Mouse (Mus musculus): ENCODE data around the gene Cfap157. TPM values are rescaled to one million over a fixed set of nuclear protein-coding genes. Genes with fewer than 3 reads are reported as not detected.

Gene Cfap157
- polyA plus RNA-seq, 1 experiment from 2014 or later, result 0.24 TPM

- WGBS (ENCODE audit: insufficient replicate concordance), result 31% methylated on average over 8 of the region's 8 CpGs
- Histone ChIP-seq H3K9me3 (replicated peaks) (no peaks in the 10 kb centered on the region), H3K4me3 (replicated peaks) (no peak overlapping the region), H3K27ac (no peak overlapping the region), H3K4me2 (no peak overlapping the region), H3K36me3 (no peaks in the 10 kb centered on the region), H3K27me3 (no peaks in the 10 kb centered on the region), H3K9ac (no peak overlapping the region), H3K4me1 (replicated peaks) (peaks cover 18% of the 10 kb centered on the region)
- no peak for ATAC-seq (ENCODE audit: low read depth)
- peak; percentile 20 for DNase-seq
Measured at GRCm38 (mm10) chr2:32779131-32779530, 5.1 kb downstream of the Cfap157 start.

DNA sequence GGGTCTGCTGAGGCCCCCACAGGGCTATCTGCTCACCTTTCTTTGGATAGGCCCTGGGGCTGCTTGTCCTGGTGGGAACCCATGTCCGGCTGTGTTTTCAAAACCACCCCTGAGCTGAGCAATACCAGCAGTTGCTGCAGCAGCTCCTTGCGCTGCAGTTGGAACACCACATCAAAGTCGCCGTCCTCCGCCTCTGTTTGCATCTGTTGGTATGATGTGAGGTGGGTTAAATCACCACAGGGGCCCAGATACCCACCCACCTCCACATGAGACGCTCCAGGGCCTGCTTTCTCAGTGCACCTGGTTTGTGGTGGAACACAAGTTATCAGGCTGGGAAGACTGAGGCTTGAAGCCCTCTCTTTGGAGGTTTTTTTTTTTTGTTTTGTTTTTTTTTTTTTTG lies 6.1 kb downstream of the Cfap157 start:
- Histone ChIP-seq H3K27me3 (no peaks in the 10 kb centered on the region), H3K4me1 (replicated peaks) (peaks cover 18% of the 10 kb centered on the region), H3K9ac (no peak overlapping the region), H3K36me3 (no peaks in the 10 kb centered on the region), H3K9me3 (replicated peaks) (no peaks in the 10 kb centered on the region), H3K4me3 (replicated peaks) (no peak overlapping the region), H3K27ac (no peak overlapping the region), H3K4me2 (no peak overlapping the region)
- 85% methylated on average over 6 of the region's 6 CpGs for WGBS (ENCODE audit: insufficient replicate concordance)
- no peak for DNase-seq
- no peak for ATAC-seq (ENCODE audit: low read depth)

DNA sequence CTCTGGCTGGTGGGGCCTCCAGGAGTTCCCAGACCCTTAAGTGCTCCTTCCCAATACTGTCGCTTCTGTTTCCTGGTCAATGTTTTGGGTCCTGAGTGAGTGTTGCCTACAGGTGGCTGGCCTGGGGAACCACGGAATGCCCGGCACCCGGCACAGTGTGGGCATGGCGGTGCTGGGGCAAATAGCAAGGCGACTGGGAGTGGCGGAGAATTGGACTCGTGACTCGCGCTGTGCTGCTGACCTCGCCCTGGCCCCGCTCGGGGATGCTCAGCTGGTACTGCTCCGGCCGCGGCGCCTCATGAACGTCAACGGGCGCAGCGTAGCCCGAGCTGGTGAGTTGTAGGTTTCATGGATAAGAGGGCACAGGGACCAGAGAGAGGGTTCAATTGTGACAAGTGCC lies 8.0 kb downstream of the Cfap157 start:
- no peak overlapping the region for H3K27ac ChIP-seq
- DNase-seq (no peak), ATAC-seq (ENCODE audit: low read depth) (no peak)
- no peaks in the 10 kb centered on the region for H3K27me3 ChIP-seq
- H3K36me3 ChIP-seq, result no peaks in the 10 kb centered on the region
- H3K9me3 ChIP-seq (replicated peaks), result no peaks in the 10 kb centered on the region
- peak overlapping the region; percentile 91 for H3K4me2 ChIP-seq
- H3K4me3 ChIP-seq (replicated peaks), result peak overlapping the region; percentile 64
- H3K4me1 ChIP-seq (replicated peaks), result peaks cover 34% of the 10 kb centered on the region
- peak overlapping the region; percentile 63 for H3K9ac ChIP-seq
- 33% methylated on average over 22 of the region's 22 CpGs for WGBS (ENCODE audit: insufficient replicate concordance)

GRCm38 (mm10) chr2:32775359-32776074 lies 8.7 kb downstream of the Cfap157 start, which contains the start of the genes Ttc16 and Ptrh1:
Gene Ttc16 (minus strand): TSS chr2:32775633.
Gene Ptrh1 (plus strand): TSS chr2:32775786.
- no peak within 1 kb of the TSS; the same call in 1 of the 2 replicates for H3K27ac ChIP-seq
- WGBS (ENCODE audit: insufficient replicate concordance), result under 1% methylated on average over 46 of the region's 46 CpGs
- peak within 1 kb of the TSS; percentile 63 for H3K9ac ChIP-seq
- ATAC-seq (ENCODE audit: low read depth) (peak; percentile 95), DNase-seq (peak; percentile 95)
- H3K36me3 ChIP-seq, result no peaks in the 10 kb centered on the region
- H3K27me3 ChIP-seq, result no peaks in the 10 kb centered on the region
- H3K9me3 ChIP-seq (replicated peaks), result no peaks in the 10 kb centered on the region
- H3K4me2 ChIP-seq, result peak within 1 kb of the TSS; percentile 91
- peak within 1 kb of the TSS; percentile 64 for H3K4me3 ChIP-seq (replicated peaks)
- H3K4me1 ChIP-seq (replicated peaks), result peaks cover 38% of the 10 kb centered on the region

- no peaks in the 10 kb centered on the region for H3K9me3 ChIP-seq (replicated peaks)
- peaks cover 57% of the 10 kb centered on the region for H3K4me1 ChIP-seq (replicated peaks)
- H3K9ac ChIP-seq, result no peak overlapping the region
- DNase-seq (no peak), ATAC-seq (ENCODE audit: low read depth) (no peak)
- WGBS (ENCODE audit: insufficient replicate concordance), result 70% methylated on average over 8 of the region's 8 CpGs
- no peak overlapping the region for H3K27ac ChIP-seq
- H3K4me2 ChIP-seq, result no peak overlapping the region
- H3K36me3 ChIP-seq, result no peaks in the 10 kb centered on the region
- no peaks in the 10 kb centered on the region for H3K27me3 ChIP-seq
- no peak overlapping the region for H3K4me3 ChIP-seq (replicated peaks)
Measured at GRCm38 (mm10) chr2:32772626-32773279, 11.5 kb downstream of the Cfap157 start.

- WGBS (ENCODE audit: insufficient replicate concordance), result 21% methylated on average over 12 of the region's 12 CpGs
- no peak overlapping the region for H3K4me3 ChIP-seq (replicated peaks)
Measured at GRCm38 (mm10) chr2:32771886-32772285, 12.3 kb downstream of the Cfap157 start.

DNA sequence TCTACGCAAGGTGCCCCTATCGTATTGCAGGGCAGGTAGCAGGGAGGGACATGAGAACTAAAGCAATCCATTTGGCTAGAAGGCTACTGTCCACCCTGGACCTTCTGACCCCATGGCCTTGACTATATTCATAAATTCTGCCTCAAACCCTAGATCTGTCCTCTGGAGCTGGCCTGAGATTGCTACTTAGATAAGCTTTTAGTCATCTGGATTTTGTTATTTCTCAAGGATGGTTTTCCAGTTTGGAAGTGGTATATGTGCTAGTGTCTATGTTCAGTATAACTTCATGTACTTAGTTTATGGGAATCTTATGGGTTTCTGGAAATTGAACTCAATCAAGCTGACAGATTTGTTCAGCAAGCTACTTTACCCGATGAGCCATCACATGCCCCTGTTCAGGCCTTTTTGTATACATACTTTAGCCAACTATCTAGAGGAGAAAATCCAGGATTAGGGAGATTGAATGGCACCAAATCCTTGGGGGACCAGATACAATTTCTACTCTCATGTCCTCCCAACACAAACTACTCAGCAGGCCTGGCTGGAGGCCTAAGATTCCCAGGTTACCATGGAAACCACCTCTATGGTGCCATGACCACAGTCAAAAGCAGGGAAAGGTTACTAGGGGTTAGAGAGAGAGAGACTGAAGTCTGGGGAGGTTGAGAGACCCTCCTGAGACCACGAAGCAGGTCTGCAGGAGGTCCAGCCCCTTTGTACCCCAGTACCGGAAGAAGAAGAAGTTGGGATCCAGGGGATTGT lies 14.7 kb downstream of the Cfap157 start:
- Histone ChIP-seq H3K27ac (0 out of 2 replicates have a peak overlapping the region, but pooled peaks have one; percentile 70), H3K4me1 (replicated peaks) (peaks cover 52% of the 10 kb centered on the region), H3K4me3 (replicated peaks) (no peak overlapping the region), H3K9me3 (replicated peaks) (no peaks in the 10 kb centered on the region), H3K36me3 (no peaks in the 10 kb centered on the region), H3K27me3 (no peaks in the 10 kb centered on the region), H3K9ac (no peak overlapping the region), H3K4me2 (peak overlapping the region; percentile 32; the same call in 1 of the 2 replicates)
- DNase-seq (no peak), ATAC-seq (ENCODE audit: low read depth) (no peak)
- WGBS (ENCODE audit: insufficient replicate concordance), result 76% methylated on average over 5 of the region's 5 CpGs

More at GRCm38 (mm10) chr2:32771886-32772285, 12.3 kb downstream of the Cfap157 start:
- no peaks in the 10 kb centered on the region for H3K9me3 ChIP-seq (replicated peaks)
- H3K27ac ChIP-seq, result no peak overlapping the region
- no peak overlapping the region for H3K9ac ChIP-seq
- ATAC-seq (ENCODE audit: low read depth) (no peak), DNase-seq (no peak)
- peaks cover 66% of the 10 kb centered on the region for H3K4me1 ChIP-seq (replicated peaks)
- no peaks in the 10 kb centered on the region for H3K36me3 ChIP-seq
- no peak overlapping the region for H3K4me2 ChIP-seq
- no peaks in the 10 kb centered on the region for H3K27me3 ChIP-seq

- Histone ChIP-seq H3K9ac (no peak overlapping the region), H3K36me3 (no peaks in the 10 kb centered on the region), H3K27ac (peak overlapping the region; percentile 70), H3K4me1 (replicated peaks) (peaks cover 52% of the 10 kb centered on the region), H3K4me3 (replicated peaks) (no peak overlapping the region), H3K27me3 (no peaks in the 10 kb centered on the region), H3K4me2 (peak overlapping the region; percentile 32), H3K9me3 (replicated peaks) (no peaks in the 10 kb centered on the region)
- peak; percentile 52 for DNase-seq
- peak; percentile 85 for ATAC-seq (ENCODE audit: low read depth)
- 38% methylated on average over 19 of the region's 19 CpGs for WGBS (ENCODE audit: insufficient replicate concordance)
Measured at GRCm38 (mm10) chr2:32768661-32769285, 15.5 kb downstream of the Cfap157 start.

DNA sequence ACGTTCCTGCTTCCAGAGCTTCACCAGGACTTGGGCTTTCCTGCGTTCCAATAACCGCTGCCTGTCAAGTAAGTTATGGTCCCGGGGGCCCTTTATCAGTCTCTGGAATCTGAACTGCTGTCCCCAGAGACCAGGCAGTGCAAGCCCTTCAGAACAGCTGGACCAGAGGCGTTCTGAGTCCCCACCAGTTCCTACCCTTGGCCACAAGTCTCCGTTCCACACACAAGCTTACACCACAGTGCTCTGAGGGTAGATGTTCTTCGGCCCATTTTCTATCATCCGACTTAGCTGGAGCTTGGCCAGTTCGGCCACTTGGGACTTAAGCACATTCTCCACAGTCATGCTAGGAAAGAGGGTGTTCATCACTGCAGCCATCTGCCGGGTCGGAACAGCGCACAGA lies 17.0 kb downstream of the Cfap157 start:
- WGBS (ENCODE audit: insufficient replicate concordance), result 65% methylated on average over 12 of the region's 12 CpGs

DNA sequence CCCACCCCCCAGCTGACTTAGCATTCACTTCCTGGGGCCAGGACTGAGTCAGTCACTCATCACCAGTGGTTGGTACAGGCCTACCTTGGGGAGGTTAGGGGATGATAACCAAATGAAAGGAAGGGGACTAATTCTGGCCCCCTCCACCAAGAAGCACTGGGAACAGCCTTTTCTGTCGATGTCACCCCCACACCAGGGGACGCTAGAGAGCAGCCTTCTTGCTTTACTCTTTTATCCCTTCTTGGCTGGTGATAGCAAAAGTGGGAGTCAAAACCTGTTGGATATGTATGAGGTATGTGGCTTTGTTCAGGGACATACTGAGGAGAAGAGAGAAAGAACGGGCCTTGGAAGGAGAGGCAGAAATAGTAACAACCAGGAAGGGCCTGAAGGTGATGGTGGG lies 20.9 kb downstream of the Cfap157 start:
- DNase-seq (no peak), ATAC-seq (ENCODE audit: low read depth) (no peak)
- H3K27ac ChIP-seq, result no peak overlapping the region
- peaks cover 25% of the 10 kb centered on the region for H3K4me1 ChIP-seq (replicated peaks)
- no peaks in the 10 kb centered on the region for H3K27me3 ChIP-seq
- H3K9me3 ChIP-seq (replicated peaks), result no peaks in the 10 kb centered on the region
- H3K36me3 ChIP-seq, result peaks cover 28% of the 10 kb centered on the region
- no peak overlapping the region for H3K4me2 ChIP-seq
- 66% methylated on average over 3 of the region's 3 CpGs for WGBS (ENCODE audit: insufficient replicate concordance)
- no peak overlapping the region for H3K9ac ChIP-seq
- H3K4me3 ChIP-seq (replicated peaks), result no peak overlapping the region

More for the DNA sequence above, 17.0 kb downstream of the Cfap157 start:
- ATAC-seq (ENCODE audit: low read depth) (no peak), DNase-seq (no peak)
- Histone ChIP-seq H3K9me3 (replicated peaks) (no peaks in the 10 kb centered on the region), H3K4me2 (no peak overlapping the region), H3K4me3 (replicated peaks) (no peak overlapping the region), H3K9ac (no peak overlapping the region), H3K4me1 (replicated peaks) (peaks cover 46% of the 10 kb centered on the region), H3K36me3 (peaks cover 5% of the 10 kb centered on the region), H3K27me3 (no peaks in the 10 kb centered on the region), H3K27ac (no peak overlapping the region)

DNA sequence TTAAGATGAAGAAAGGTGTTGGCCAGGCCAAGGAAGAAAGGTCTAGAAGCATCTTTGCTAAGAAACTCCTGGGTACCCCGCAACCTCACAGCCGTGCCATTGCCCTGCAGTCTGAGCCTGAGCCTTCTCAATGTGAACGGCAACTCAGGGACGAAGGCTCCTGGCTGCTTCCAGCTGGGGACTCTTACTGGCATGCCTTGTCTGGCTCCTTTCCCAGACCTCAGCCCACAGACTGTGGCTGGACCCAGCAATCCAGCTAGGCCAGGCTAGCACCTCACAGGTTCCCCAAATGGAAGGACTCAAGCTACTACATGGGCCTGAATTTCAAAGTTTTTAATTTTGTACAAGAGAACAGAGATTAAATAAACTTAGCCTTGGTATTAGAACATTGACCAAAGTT lies 22.4 kb downstream of the Cfap157 start:
- ATAC-seq (ENCODE audit: low read depth), result no peak

More for the DNA sequence above, 22.4 kb downstream of the Cfap157 start:
- DNase-seq, result no peak
- H3K4me2 ChIP-seq, result no peak overlapping the region
- peaks cover 22% of the 10 kb centered on the region for H3K4me1 ChIP-seq (replicated peaks)
- 94% methylated on average over 4 of the region's 4 CpGs for WGBS (ENCODE audit: insufficient replicate concordance)
- H3K27ac ChIP-seq, result no peak overlapping the region
- H3K9ac ChIP-seq, result no peak overlapping the region
- H3K36me3 ChIP-seq, result peaks cover 28% of the 10 kb centered on the region
- no peak overlapping the region for H3K4me3 ChIP-seq (replicated peaks)
- H3K9me3 ChIP-seq (replicated peaks), result no peaks in the 10 kb centered on the region
- H3K27me3 ChIP-seq, result no peaks in the 10 kb centered on the region

Measured in liver, embryonic 13.5 days (tissue).